Mouse (Mus musculus): ENCODE results near the gene Gpr152. TPM values are rescaled to one million over a fixed set of nuclear protein-coding genes. Genes with fewer than 3 reads are reported as not detected.

Gpr152 gene
- polyA plus RNA-seq, 1 experiment = not detected

GRCm38 (mm10) chr19:4094774-4095303 lies 44.7 kb upstream of the Gpr152 start:
- H3K9me3 ChIP-seq (replicated peaks; ENCODE audit: control insufficient read depth, insufficient read depth, low read length, poor library complexity, severe bottlenecking) = no peaks in the 10 kb centered on the region
- peaks cover 2% of the 10 kb centered on the region for H3K4me1 ChIP-seq (ENCODE audit: control insufficient read depth, insufficient read depth, low read length)
- H3K9ac ChIP-seq (ENCODE audit: low read depth, poor library complexity, severe bottlenecking) = no peak overlapping the region
- TF ChIP-seq POLR2A (IDR thresholded peaks at IDR 0.05; ENCODE audit: insufficient read depth, low read length) = no peak
- TF ChIP-seq EP300 (IDR thresholded peaks at IDR 0.05; ENCODE audit: insufficient read depth, low read depth, low read length) = no peak
- TF ChIP-seq CTCF (IDR thresholded peaks at IDR 0.05; ENCODE audit: low read depth, low read length) = no peak
- no peaks in the 10 kb centered on the region for H3K27me3 ChIP-seq (ENCODE audit: control insufficient read depth, insufficient read depth, low read length, poor library complexity, severe bottlenecking)
- H3K27ac ChIP-seq (ENCODE audit: insufficient read depth, low read length) = no peak overlapping the region
- no peak overlapping the region for H3K4me3 ChIP-seq (ENCODE audit: low read depth, low read length)
- no peaks in the 10 kb centered on the region for H3K36me3 ChIP-seq (ENCODE audit: control insufficient read depth, insufficient read depth, low read length, poor library complexity, severe bottlenecking)

DNA sequence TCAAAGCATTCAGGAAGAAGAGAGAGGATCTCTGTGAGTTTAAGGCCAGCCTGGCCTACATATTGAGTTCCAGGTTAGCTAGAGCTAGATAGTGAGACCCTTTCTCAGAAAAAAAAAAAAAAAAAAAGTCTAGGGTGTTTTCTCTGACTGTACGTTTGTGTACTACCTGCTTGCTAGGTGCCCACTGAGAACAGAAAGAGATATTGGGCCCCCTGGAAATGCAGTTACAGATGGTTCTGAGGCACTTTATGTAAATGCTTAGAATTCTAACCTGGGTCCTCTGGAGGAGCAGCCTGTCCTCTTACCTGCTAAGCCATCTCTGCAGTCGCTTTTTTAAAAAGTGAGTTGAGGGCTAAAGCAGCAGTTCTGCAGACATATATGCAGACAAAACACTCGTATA lies 43.8 kb upstream of the Gpr152 start:
- Histone ChIP-seq H3K4me3 (ENCODE audit: low read depth, low read length) (no peak overlapping the region), H3K9me3 (replicated peaks; ENCODE audit: control insufficient read depth, insufficient read depth, low read length, poor library complexity, severe bottlenecking) (no peaks in the 10 kb centered on the region), H3K27ac (ENCODE audit: insufficient read depth, low read length) (no peak overlapping the region), H3K27me3 (ENCODE audit: control insufficient read depth, insufficient read depth, low read length, poor library complexity, severe bottlenecking) (no peaks in the 10 kb centered on the region), H3K9ac (ENCODE audit: low read depth, poor library complexity, severe bottlenecking) (no peak overlapping the region), H3K36me3 (ENCODE audit: control insufficient read depth, insufficient read depth, low read length, poor library complexity, severe bottlenecking) (no peaks in the 10 kb centered on the region), H3K4me1 (ENCODE audit: control insufficient read depth, insufficient read depth, low read length) (peaks cover 2% of the 10 kb centered on the region)
- no peak for TF ChIP-seq EP300 (IDR thresholded peaks at IDR 0.05; ENCODE audit: insufficient read depth, low read depth, low read length)
- TF ChIP-seq POLR2A (IDR thresholded peaks at IDR 0.05; ENCODE audit: insufficient read depth, low read length) = no peak
- TF ChIP-seq CTCF (IDR thresholded peaks at IDR 0.05; ENCODE audit: low read depth, low read length) = no peak

DNA sequence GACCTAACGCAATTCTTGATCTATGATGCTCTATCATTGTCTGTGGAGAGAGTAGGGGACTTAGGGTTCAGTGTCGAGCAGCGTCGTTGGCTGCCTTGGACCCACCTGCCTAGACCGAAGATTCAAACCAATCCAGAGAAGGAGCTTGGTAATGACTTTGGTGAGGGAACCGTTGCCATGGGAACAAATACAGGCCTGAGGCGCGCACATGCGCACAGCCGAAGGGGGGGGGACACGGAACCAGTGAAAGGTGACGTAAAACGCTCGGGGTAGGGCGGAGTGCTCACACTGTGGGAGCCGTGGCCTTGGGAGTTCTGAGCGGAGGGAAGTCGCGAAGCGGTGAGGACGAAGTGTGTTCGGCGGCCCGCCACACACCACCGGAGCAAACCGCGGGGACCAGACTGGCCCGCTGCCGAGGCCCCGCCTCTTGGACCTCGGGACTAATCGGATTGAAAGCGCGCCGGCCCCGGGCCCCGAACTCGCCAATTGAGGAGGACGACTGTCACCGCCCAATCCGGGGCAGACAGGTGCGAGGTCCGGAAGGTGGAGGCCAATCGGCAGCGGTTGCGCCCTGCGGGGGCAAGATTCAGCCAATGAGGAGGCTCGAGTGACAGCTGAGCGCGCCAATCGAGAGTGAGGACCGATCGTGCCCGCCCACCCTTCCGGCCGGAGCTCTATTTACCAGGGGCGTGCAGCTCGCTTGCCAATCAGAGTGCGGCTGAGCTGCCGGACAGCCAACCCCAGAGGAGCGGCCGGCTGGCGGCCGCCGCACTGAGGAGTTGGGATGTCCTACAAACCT lies 42.7 kb upstream of the Gpr152 start, which contains the start of gene Cdk2ap2:
TSS of gene Cdk2ap2 (plus strand) at position 541 of the 799 bp plus-strand sequence.
- H3K4me3 ChIP-seq (ENCODE audit: low read depth, low read length) = peak within 1 kb of the TSS; percentile 76
- no peak for TF ChIP-seq POLR2A (IDR thresholded peaks at IDR 0.05; ENCODE audit: insufficient read depth, low read length)
- TF ChIP-seq CTCF (IDR thresholded peaks at IDR 0.05; ENCODE audit: low read depth, low read length) = no peak
- TF ChIP-seq EP300 (IDR thresholded peaks at IDR 0.05; ENCODE audit: insufficient read depth, low read depth, low read length) = no peak
- peaks cover 2% of the 10 kb centered on the region for H3K4me1 ChIP-seq (ENCODE audit: control insufficient read depth, insufficient read depth, low read length)
- no peaks in the 10 kb centered on the region for H3K36me3 ChIP-seq (ENCODE audit: control insufficient read depth, insufficient read depth, low read length, poor library complexity, severe bottlenecking)
- H3K27ac ChIP-seq (ENCODE audit: insufficient read depth, low read length) = peak within 1 kb of the TSS; percentile 35; the same call in 1 of the 2 replicates
- H3K9ac ChIP-seq (ENCODE audit: low read depth, poor library complexity, severe bottlenecking) = peak within 1 kb of the TSS; percentile 48
- no peaks in the 10 kb centered on the region for H3K27me3 ChIP-seq (ENCODE audit: control insufficient read depth, insufficient read depth, low read length, poor library complexity, severe bottlenecking)
- no peaks in the 10 kb centered on the region for H3K9me3 ChIP-seq (replicated peaks; ENCODE audit: control insufficient read depth, insufficient read depth, low read length, poor library complexity, severe bottlenecking)

- peak overlapping the region; percentile 63 for H3K4me3 ChIP-seq (ENCODE audit: low read depth, low read length)
- no peak overlapping the region for H3K27ac ChIP-seq (ENCODE audit: insufficient read depth, low read length)
- H3K36me3 ChIP-seq (ENCODE audit: control insufficient read depth, insufficient read depth, low read length, poor library complexity, severe bottlenecking) = no peaks in the 10 kb centered on the region
- H3K27me3 ChIP-seq (ENCODE audit: control insufficient read depth, insufficient read depth, low read length, poor library complexity, severe bottlenecking) = no peaks in the 10 kb centered on the region
- peaks cover 2% of the 10 kb centered on the region for H3K4me1 ChIP-seq (ENCODE audit: control insufficient read depth, insufficient read depth, low read length)
- no peak for TF ChIP-seq EP300 (IDR thresholded peaks at IDR 0.05; ENCODE audit: insufficient read depth, low read depth, low read length)
- no peak for TF ChIP-seq CTCF (IDR thresholded peaks at IDR 0.05; ENCODE audit: low read depth, low read length)
- H3K9ac ChIP-seq (ENCODE audit: low read depth, poor library complexity, severe bottlenecking) = peak overlapping the region; percentile 48
- no peaks in the 10 kb centered on the region for H3K9me3 ChIP-seq (replicated peaks; ENCODE audit: control insufficient read depth, insufficient read depth, low read length, poor library complexity, severe bottlenecking)
Observed at GRCm38 (mm10) chr19:4097441-4097825, 42.2 kb upstream of the Gpr152 start.

GRCm38 (mm10) chr19:4098426-4098825 lies 41.2 kb upstream of the Gpr152 start:
- Histone ChIP-seq H3K4me1 (ENCODE audit: control insufficient read depth, insufficient read depth, low read length) (peaks cover 2% of the 10 kb centered on the region), H3K27me3 (ENCODE audit: control insufficient read depth, insufficient read depth, low read length, poor library complexity, severe bottlenecking) (no peaks in the 10 kb centered on the region), H3K36me3 (ENCODE audit: control insufficient read depth, insufficient read depth, low read length, poor library complexity, severe bottlenecking) (no peaks in the 10 kb centered on the region), H3K9ac (ENCODE audit: low read depth, poor library complexity, severe bottlenecking) (no peak overlapping the region), H3K4me3 (ENCODE audit: low read depth, low read length) (no peak overlapping the region), H3K9me3 (replicated peaks; ENCODE audit: control insufficient read depth, insufficient read depth, low read length, poor library complexity, severe bottlenecking) (no peaks in the 10 kb centered on the region), H3K27ac (ENCODE audit: insufficient read depth, low read length) (no peak overlapping the region)
- no peak for TF ChIP-seq POLR2A (IDR thresholded peaks at IDR 0.05; ENCODE audit: insufficient read depth, low read length)
- TF ChIP-seq EP300 (IDR thresholded peaks at IDR 0.05; ENCODE audit: insufficient read depth, low read depth, low read length) = no peak
- no peak for TF ChIP-seq CTCF (IDR thresholded peaks at IDR 0.05; ENCODE audit: low read depth, low read length)

DNA sequence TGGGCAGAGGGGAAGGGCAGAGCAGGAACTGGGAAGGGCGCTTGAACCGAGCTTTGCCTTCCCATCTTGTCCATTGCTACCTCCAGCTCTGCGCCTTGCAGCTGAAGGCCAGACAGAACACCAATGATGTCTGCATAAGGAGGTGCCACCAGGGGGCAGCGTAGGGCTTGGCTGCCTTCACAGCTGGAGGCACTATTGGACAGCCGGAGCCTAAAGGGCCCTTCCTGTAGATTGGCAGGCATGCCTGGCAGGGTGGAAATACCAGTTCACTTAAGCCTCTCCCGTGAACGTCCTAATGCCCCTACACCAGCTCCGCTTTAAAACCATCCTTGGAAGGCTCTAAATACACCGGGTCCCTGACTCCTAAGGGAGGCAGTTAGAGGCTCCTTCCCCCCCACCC lies 40.5 kb upstream of the Gpr152 start:
- no peak overlapping the region for H3K9ac ChIP-seq (ENCODE audit: low read depth, poor library complexity, severe bottlenecking)
- H3K27me3 ChIP-seq (ENCODE audit: control insufficient read depth, insufficient read depth, low read length, poor library complexity, severe bottlenecking) = no peaks in the 10 kb centered on the region
- H3K4me1 ChIP-seq (ENCODE audit: control insufficient read depth, insufficient read depth, low read length) = peaks cover 2% of the 10 kb centered on the region
- TF ChIP-seq CTCF (IDR thresholded peaks at IDR 0.05; ENCODE audit: low read depth, low read length) = peak; percentile 97
- 0 out of 2 replicates have a peak, but pooled peaks have one; percentile 30 for TF ChIP-seq EP300 (IDR thresholded peaks at IDR 0.05; ENCODE audit: insufficient read depth, low read depth, low read length)
- no peak for TF ChIP-seq POLR2A (IDR thresholded peaks at IDR 0.05; ENCODE audit: insufficient read depth, low read length)
- no peaks in the 10 kb centered on the region for H3K36me3 ChIP-seq (ENCODE audit: control insufficient read depth, insufficient read depth, low read length, poor library complexity, severe bottlenecking)
- H3K9me3 ChIP-seq (replicated peaks; ENCODE audit: control insufficient read depth, insufficient read depth, low read length, poor library complexity, severe bottlenecking) = no peaks in the 10 kb centered on the region
- H3K4me3 ChIP-seq (ENCODE audit: low read depth, low read length) = no peak overlapping the region
- no peak overlapping the region for H3K27ac ChIP-seq (ENCODE audit: insufficient read depth, low read length)

Data from ES-Bruce4 (cell line).